Comparison of ENCODE assay signal across 14 mouse cellular contexts in genomic region chr11:100811132-100811531, GRCm38 (mm10). TPM values are rescaled to one million over a fixed set of nuclear protein-coding genes. Genes with fewer than 3 reads are reported as not detected.
DNase-seq lines count a peak whose midpoint lies in the region; ATAC-seq and TF ChIP-seq lines count a peak whose summit lies in the region.
"Had no signal": no experiment of that assay in that cellular context is flagged by ENCODE, and none has a peak within 500 bp of the region (broad histone marks: within the 10 kb centered on the region; RNA-seq: fewer than 3 reads in every experiment).

No protein-coding gene starts in this region.

- no peak overlapping the region for H3K27ac ChIP-seq in cerebellum, adult 2 months (ENCODE audit: insufficient read depth, low read length)
- H3K27ac ChIP-seq in kidney, adult 2 months (ENCODE audit: insufficient read depth, low read depth, low read length) = peak overlapping the region; percentile 53; the same call in 1 of the 2 replicates
- H3K27ac ChIP-seq in forebrain, embryonic 12.5 days = no peak overlapping the region; the same call in 1 of the 2 replicates
- H3K27ac ChIP-seq: hindbrain, embryonic 14.5 days; midbrain, embryonic 15.5 days had no signal

- no peak for ATAC-seq in forebrain, embryonic 12.5 days (ENCODE audit: low FRiP score)
- ATAC-seq: midbrain, embryonic 15.5 days had no signal

- no peaks in the 10 kb centered on the region; the same call in 1 of the 2 replicates for H3K4me1 ChIP-seq in cerebellum, adult 2 months (ENCODE audit: control insufficient read depth, insufficient read depth, low read length)
- H3K4me1 ChIP-seq in kidney, adult 2 months (ENCODE audit: control insufficient read depth, insufficient read depth, low read length) = peaks cover 20% of the 10 kb centered on the region; the same call in 1 of the 2 replicates
- H3K4me1 ChIP-seq in forebrain, embryonic 12.5 days = peaks cover 3% of the 10 kb centered on the region; the same call in 1 of the 2 replicates
- H3K4me1 ChIP-seq: midbrain, embryonic 15.5 days had no signal

- H3K36me3 ChIP-seq in kidney, adult 2 months (ENCODE audit: control insufficient read depth, insufficient read depth, low read length) = no peaks in the 10 kb centered on the region
- 0 out of 2 replicates have a peak, but pooled peaks cover 2% of the 10 kb centered on the region for H3K36me3 ChIP-seq in forebrain, embryonic 12.5 days (replicated peaks)
- H3K36me3 ChIP-seq: midbrain, embryonic 15.5 days had no signal

- H3K4me2 ChIP-seq in forebrain, embryonic 12.5 days = no peak overlapping the region
- H3K4me2 ChIP-seq: hindbrain, embryonic 14.5 days; midbrain, embryonic 15.5 days had no signal

- H3K27me3 ChIP-seq in cerebellum, adult 2 months (ENCODE audit: control insufficient read depth, insufficient read depth, low read length) = no peaks in the 10 kb centered on the region
- H3K27me3 ChIP-seq in kidney, adult 2 months (replicated peaks; ENCODE audit: control insufficient read depth, insufficient read depth, low read length) = no peaks in the 10 kb centered on the region
- no peaks in the 10 kb centered on the region for H3K27me3 ChIP-seq in forebrain, embryonic 12.5 days
- H3K27me3 ChIP-seq: midbrain, embryonic 15.5 days had no signal

- no peak for TF ChIP-seq POLR2A in cerebellum, adult 2 months (IDR thresholded peaks at IDR 0.05; ENCODE audit: borderline replicate concordance, insufficient read depth, low read length)
- TF ChIP-seq POLR2A in kidney, adult 2 months (IDR thresholded peaks at IDR 0.05; ENCODE audit: low read depth, low read length) = no peak

- 0 out of 2 replicates have a peak, but pooled peaks have one; percentile 19 for TF ChIP-seq CTCF in cerebellum, adult 2 months (IDR thresholded peaks at IDR 0.05; ENCODE audit: borderline replicate concordance, insufficient read depth, low read depth, low read length)
- peak; percentile 21; the same call in 1 of the 2 replicates for TF ChIP-seq CTCF in kidney, adult 2 months (conservative IDR thresholded peaks at IDR 0.05; ENCODE audit: insufficient read depth, insufficient read length, low read depth, low read length)

- H3K4me3 ChIP-seq in cerebellum, adult 2 months (replicated peaks; ENCODE audit: insufficient read depth, low read depth, low read length) = no peak overlapping the region
- H3K4me3 ChIP-seq in kidney, adult 2 months (ENCODE audit: insufficient read depth, low read depth, low read length) = no peak overlapping the region
- H3K4me3 ChIP-seq in forebrain, embryonic 12.5 days (replicated peaks) = no peak overlapping the region
- H3K4me3 ChIP-seq: midbrain, embryonic 15.5 days had no signal

- DNase-seq in cerebellum, adult 2 months = no peak
- no peak for DNase-seq in cerebellum, adult 11-12 months
- DNase-seq in kidney, adult 2 months = no peak
- DNase-seq in kidney, postnatal 25 days = no peak
- DNase-seq in thymus, postnatal 14 days = peak; percentile 32
- no peak for DNase-seq in thymus, postnatal 36 days
- DNase-seq in embryo, embryonic 11 days = no peak
- DNase-seq: cerebellum, adult 11 months had no signal

- WGBS in cerebellum, adult 2 months = 94% methylated on average over 2 of the region's 2 CpGs
- 71% methylated on average over 2 of the region's 2 CpGs for WGBS in kidney, adult 2 months
- WGBS in forebrain, embryonic 12.5 days = 92% methylated on average over 2 of the region's 2 CpGs

- H3K9ac ChIP-seq in forebrain, embryonic 12.5 days = no peak overlapping the region
- H3K9ac ChIP-seq: hindbrain, embryonic 14.5 days; midbrain, embryonic 15.5 days had no signal

- H3K9me3 ChIP-seq in forebrain, embryonic 12.5 days = peaks cover 3% of the 10 kb centered on the region; the same call in 1 of the 2 replicates
- H3K9me3 ChIP-seq: midbrain, embryonic 15.5 days had no signal

RNA-seq across cellular contexts. Expression of gene Stat5b, which starts 39.4 kb away (rescaled TPM):
- 33.6 and 37.5 TPM in 2 replicates for polyA plus RNA-seq in cerebellum, adult 2 months (2012; rRNA removed)
- 23.2 and 24.0 TPM in 2 replicates for polyA plus RNA-seq in kidney, adult 2 months (2012; rRNA removed)
- 16.6 and 17.3 TPM in 2 replicates for polyA plus RNA-seq in forebrain, embryonic 12.5 days (2016; fragmentation: Nextera tagmentation; extraction: Ambion mirVana)

RNA-seq across cellular contexts. Expression of gene Ghdc, which starts 40.4 kb away (rescaled TPM):
- polyA plus RNA-seq in cerebellum, adult 2 months (2012; rRNA removed) = 8.9 and 11.6 TPM in 2 replicates
- 30.4 and 31.8 TPM in 2 replicates for polyA plus RNA-seq in kidney, adult 2 months (2012; rRNA removed)
- polyA plus RNA-seq in forebrain, embryonic 12.5 days (2016; fragmentation: Nextera tagmentation; extraction: Ambion mirVana) = 3.1 and 3.3 TPM in 2 replicates

RNA-seq across cellular contexts. Expression of gene Stat5a, which starts 48.0 kb away (rescaled TPM):
- polyA plus RNA-seq in cerebellum, adult 2 months (2012; rRNA removed) = 3.0 and 4.0 TPM in 2 replicates
- 15.8 and 16.6 TPM in 2 replicates for polyA plus RNA-seq in kidney, adult 2 months (2012; rRNA removed)
- polyA plus RNA-seq in forebrain, embryonic 12.5 days (2016; fragmentation: Nextera tagmentation; extraction: Ambion mirVana) = 1.2 and 1.8 TPM in 2 replicates

RNA-seq across cellular contexts. Expression of gene Hcrt, which starts 48.4 kb away (rescaled TPM):
- 0.22 TPM in 1 of 2 replicates, not detected in the other for polyA plus RNA-seq in cerebellum, adult 2 months (2012; rRNA removed)
- polyA plus RNA-seq in kidney, adult 2 months (2012; rRNA removed) = not detected in 2 replicates
- polyA plus RNA-seq in forebrain, embryonic 12.5 days (2016; fragmentation: Nextera tagmentation; extraction: Ambion mirVana) = 0.36 TPM in 1 of 2 replicates, not detected in the other
- polyA plus RNA-seq: embryonic facial prominence, embryonic 11.5 days; hindbrain, embryonic 14.5 days; lung, embryonic 16.5 days; urinary bladder, adult 2 months had no signal

RNA-seq across cellular contexts. Expression of gene Kcnh4, which starts 51.4 kb away (rescaled TPM):
- 0.38 and 0.49 TPM in 2 replicates for polyA plus RNA-seq in cerebellum, adult 2 months (2012; rRNA removed)
- polyA plus RNA-seq in kidney, adult 2 months (2012; rRNA removed) = 0.04 and 0.08 TPM in 2 replicates
- 4.4 and 4.7 TPM in 2 replicates for polyA plus RNA-seq in forebrain, embryonic 12.5 days (2016; fragmentation: Nextera tagmentation; extraction: Ambion mirVana)
- polyA plus RNA-seq: lung, embryonic 16.5 days had no signal
